Mouse (Mus musculus) lung, postnatal 25 days (tissue): Measurements from ENCODE around the gene Ubald1.

ENCODE experiments used
- DNase-seq: peaks from one replicate; pipeline ENCODE4 v3.0.0; 2022; ENCODE audit warnings: low spot score

The Ubald1 gene

DNA sequence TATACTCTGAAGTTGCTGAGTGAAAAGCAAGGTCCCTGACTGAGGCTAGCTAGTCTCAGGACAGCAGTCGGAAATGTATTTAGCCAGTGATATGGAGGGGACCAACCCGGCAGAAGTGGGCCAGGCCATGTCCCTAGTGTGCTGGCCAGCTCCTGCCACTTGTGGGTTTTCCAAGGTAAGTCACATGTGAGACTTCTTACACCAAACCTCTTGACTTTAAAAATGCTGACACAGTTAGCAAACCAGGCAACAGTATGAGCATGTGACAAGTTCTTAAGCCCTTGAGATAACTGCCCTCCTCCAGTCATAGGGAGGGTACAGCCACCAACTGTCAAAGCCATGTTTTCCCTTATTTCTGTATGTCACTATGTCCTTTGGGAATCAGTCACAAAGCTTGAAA is 8.2 kb downstream of the Ubald1 start:
- DNase-seq = peak; percentile 84

DNA sequence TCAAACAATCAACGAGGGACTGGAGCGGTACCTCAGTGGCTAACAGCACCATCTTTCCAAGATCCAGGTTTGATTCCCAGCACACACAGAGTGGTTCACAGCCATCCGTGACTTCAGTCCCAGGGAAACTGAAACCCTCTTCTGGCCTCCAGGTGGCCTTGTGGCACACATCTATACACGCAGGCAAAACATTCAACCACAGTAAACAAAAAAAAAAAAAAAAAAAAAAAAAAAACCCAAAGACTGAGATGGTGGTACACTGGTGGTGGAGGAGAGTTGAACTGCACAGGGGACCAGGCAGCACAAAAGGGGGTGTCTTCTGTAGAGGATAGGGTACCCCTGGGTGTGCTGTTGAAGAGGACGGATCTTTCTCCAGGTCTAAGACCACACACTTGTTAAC is 9.6 kb downstream of the Ubald1 start:
- DNase-seq = no peak

DNA sequence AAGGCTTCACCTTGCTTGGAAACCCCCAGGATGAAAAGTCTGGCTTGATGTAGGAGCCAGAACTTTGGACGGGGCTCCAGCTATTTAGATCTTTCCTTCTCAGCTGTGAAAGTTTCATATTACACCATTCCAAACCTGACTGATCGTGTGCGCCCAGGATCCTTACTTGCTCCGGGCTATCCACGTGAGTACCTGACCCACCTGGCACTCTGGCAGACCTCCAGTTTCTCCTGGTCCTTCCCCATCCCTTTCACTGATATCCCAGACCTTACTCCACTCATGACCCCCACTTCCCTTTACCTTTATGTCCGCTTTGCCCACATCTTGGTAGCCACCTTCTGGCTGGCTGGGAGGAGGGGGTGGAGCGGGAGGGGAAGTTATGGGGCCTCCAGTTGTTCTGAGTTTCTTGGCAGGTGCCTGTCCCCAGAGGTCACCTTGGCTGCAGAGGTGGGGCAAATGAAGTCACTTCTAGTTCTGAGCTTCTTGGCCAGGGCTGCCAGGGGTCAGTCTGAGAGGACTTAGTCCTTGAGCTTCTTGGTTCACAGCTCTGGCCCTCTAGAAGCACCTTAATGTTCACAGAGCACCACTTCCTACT is 13.9 kb downstream of the Ubald1 start:
- no peak for DNase-seq

DNA sequence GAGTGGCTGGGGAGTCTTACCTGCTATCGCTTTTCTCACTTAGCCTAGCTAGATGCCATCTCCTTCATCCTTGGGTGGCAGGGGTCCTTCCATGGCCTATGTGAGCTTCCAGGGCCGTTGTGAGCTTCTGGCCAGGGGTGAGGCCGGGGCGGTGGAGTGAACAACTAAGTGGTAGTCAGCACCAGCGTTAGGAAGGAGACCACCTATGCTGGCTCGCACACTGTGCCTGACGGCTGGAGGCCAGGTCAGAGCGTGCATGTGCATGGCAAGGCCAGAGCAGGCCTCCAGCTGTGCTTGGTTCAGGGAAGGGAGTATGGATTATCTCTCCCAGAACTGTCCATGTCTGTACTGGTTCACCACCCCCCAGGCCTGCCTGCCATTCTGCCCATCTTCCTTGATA is 16.4 kb downstream of the Ubald1 start:
- no peak for DNase-seq

GRCm38 (mm10) chr16:4862863-4863483 is 17.1 kb downstream of the Ubald1 start:
- peak; percentile 87 for DNase-seq

DNA sequence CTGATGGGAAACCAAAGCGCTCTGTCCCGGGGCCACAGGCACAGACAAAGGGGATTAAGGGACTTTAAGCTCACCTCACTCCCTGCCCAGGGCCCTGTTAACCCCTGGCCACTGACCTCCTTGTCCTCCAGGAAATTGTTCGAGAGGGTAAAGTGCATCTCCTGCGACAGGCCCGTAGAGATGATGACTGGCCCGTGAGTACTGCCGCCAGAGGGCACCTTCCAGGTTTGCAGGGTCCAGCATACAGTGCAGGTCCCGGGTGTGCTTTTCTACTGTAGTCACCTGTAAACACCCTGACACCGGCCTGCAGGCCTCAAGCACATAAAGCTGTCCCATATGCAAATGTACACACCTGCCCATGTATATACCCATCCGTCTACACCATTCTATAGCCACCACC is 18.7 kb downstream of the Ubald1 start:
- DNase-seq = no peak

- DNase-seq = no peak
Measured at GRCm38 (mm10) chr16:4855046-4855650, 25.0 kb downstream of the Ubald1 start.

GRCm38 (mm10) chr16:4850938-4851628 is 29.0 kb downstream of the Ubald1 start:
- no peak for DNase-seq

- no peak for DNase-seq
Measured at GRCm38 (mm10) chr16:4850361-4850760, 29.8 kb downstream of the Ubald1 start.

- DNase-seq = no peak
Measured at GRCm38 (mm10) chr16:4848090-4848489, 32.0 kb downstream of the Ubald1 start.

- DNase-seq = no peak
Measured at GRCm38 (mm10) chr16:4847041-4847440, 33.1 kb downstream of the Ubald1 start.

DNA sequence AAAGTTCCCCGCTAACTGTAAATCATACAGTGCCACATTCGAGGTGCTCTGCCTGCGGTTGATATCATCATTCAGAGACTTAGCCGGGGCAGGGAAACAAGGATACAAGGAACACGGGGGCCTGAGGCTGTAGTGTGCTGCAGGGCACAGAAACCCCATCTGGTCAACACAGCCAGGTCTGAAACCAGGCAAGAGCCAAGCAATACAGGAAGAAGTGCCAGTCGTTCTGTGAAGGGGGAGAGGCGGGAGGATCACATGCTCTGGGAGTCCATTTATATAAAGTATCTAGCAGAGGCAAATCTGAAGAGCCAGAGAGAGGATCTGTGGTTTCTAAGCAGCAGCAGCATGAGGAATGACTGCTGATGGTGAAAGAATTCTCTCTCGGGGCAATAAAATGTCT is 39.9 kb downstream of the Ubald1 start:
- DNase-seq = no peak

GRCm38 (mm10) chr16:4839552-4839951 is 40.6 kb downstream of the Ubald1 start:
- no peak for DNase-seq

- no peak for DNase-seq
Measured at GRCm38 (mm10) chr16:4837631-4838030, 42.5 kb downstream of the Ubald1 start.

DNA sequence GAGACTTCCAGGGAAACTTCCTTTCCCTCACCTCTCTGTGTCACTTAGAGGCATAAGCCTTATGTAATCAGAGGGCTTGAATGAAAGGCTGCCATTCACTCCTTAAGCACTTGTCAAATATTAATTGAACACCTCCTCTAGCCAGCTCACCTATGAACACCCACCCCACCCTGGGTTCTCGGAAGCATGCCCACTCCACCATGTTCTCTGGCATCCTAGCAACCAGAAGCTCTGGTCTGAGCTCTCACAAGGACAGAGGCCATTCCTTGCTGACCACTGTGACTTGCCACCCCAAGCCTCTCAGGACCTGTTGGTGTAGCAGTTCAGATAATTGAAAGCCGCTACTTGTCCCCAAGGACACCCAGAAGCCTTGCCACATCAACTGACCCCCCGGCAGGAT is 44.9 kb downstream of the Ubald1 start, which contains the start of gene 4930562C15Rik:
Gene 4930562C15Rik, plus strand, starts transcription at position 226 of the 400 bp plus-strand sequence.
- peak; percentile 70 for DNase-seq

DNA sequence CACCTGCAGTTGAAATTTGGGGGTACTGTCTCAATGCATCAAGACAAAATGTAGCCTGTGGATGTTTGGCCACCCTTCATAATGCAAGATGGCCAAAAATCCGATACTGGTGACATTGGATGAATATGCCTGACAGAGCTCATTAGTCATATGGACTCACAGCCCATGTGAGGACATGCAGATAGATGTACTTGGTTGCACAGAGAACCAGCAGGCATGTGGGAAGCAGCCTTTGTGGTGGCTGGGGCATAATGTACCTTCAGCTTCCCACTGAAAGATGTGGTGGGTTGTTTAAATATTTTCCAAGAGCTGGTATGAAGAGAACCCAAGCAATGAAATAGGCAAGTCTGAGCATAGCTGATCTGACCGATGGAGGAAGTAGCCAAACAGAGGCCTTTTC is 46.3 kb downstream of the Ubald1 start:
- DNase-seq = no peak

- DNase-seq = no peak
Measured at GRCm38 (mm10) chr16:4831650-4832419, 48.3 kb downstream of the Ubald1 start.

- DNase-seq = no peak
Measured at GRCm38 (mm10) chr16:4829271-4829900, 50.7 kb downstream of the Ubald1 start.

- no peak for DNase-seq
Measured at GRCm38 (mm10) chr16:4827639-4828038, 52.5 kb downstream of the Ubald1 start.
